Mouse (Mus musculus) kidney, adult 2 months (tissue): Measurements from ENCODE around the gene Daw1.

ENCODE experiments used
- CTCF ChIP-seq: fragments of 200-500 bp; conservative IDR thresholded peaks from 2 replicates; pipeline ENCODE4 v1.5.1; 2011; ENCODE audit warnings: low read depth, mild to moderate bottlenecking, control low read depth, low read length, moderate library complexity, mixed read lengths; ENCODE audit not compliant: insufficient read depth, insufficient read length
- POLR2A ChIP-seq: fragments of 200-500 bp; IDR thresholded peaks from one replicate; pipeline ENCODE4 v1.6.1; 2011; ENCODE audit warnings: low read depth, low read length, control low read depth

DNA sequence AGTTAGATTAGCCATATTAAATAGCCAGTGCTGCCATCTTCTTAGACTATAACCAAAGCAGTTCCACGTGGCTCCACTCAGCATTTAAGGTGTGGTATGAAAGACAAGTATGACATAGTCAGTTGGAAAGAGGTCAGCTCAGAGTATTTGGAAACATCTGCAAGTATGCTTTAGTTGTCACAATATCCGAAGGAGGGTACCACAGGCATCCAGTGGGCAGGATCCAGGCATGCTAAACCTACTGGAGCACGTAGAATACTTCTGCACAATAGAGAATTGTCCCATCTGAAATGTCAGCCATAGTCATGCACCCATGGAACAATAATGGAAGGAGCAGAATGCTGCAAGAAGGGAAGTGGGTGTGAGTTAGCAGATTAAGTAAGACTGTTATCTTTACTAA lies 39.2 kb upstream of the Daw1 start:
- TF ChIP-seq CTCF (no peak), POLR2A (no peak)
